Mouse (Mus musculus) spleen, postnatal 10 days (tissue): ENCODE data around the gene Actr5.

Source experiments
- DNase-seq, 2 experiments: peaks; one replicate each; pipeline ENCODE4 v3.0.0; 2021 to 2022; ENCODE audit warnings: low spot score in 2 of 2

The Actr5 gene

GRCm38 (mm10) chr2:158687804-158688241 lies 63.1 kb downstream of the Actr5 start:
- peak in 1 of 2 experiments; percentile 50 for DNase-seq
